Mouse (Mus musculus) CD8-positive naive resting alpha-beta T cell, adult 2 months (primary cell): ENCODE data around the gene Vpreb3.
"Not testable (repeated sequence)": the region's sequence is repeated elsewhere in the genome, so short reads cannot be mapped to it uniquely, and the experiment has no call there.

ENCODE experiments used
- DNase-seq, 2 experiments: peaks; one replicate each; pipeline ENCODE4 v3.0.0; 2022; ENCODE audit warnings: low read depth in 2 of 2, low spot score in 2 of 2

Vpreb3 gene

DNA sequence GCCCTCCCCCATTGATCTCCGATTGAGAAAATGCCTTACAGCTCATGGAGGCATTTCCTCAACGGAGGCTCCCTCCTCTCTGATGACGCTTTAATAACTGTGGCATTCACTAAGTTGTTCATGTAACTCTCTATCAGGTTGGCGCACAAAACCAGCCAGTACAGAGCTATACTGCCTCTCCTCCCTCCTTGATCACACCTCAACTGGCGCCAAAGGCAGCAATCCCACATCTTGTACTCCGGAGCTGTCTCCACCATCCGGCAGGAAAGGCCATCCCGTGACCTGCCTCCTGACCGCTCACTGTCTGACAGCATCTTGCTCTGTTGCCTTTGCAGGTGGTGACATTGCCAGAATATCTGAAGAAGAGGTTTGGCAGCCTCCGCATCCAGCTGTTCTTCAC, 31.0 kb downstream of the Vpreb3 start:
- DNase-seq, result no peak

DNA sequence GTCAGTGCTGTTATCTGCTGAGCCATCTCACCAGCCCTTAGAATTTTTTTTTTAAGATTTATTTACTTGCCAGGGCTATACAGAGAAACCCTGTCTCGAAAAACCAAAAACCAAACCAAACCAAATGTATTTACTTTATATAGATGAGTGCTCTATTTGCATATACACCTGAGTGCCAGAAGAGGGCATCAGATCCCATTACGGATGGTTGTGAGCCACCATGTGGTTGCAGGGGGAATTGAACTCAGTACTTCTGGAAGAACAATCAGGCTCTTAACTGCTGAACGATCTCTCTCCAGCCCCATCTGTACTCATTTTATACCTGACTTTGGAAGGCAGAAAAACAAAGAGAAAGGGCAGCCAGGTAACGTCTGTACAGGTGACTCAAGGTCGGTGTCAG, 32.4 kb downstream of the Vpreb3 start:
- peak; percentile 31 to 43 for DNase-seq

DNA sequence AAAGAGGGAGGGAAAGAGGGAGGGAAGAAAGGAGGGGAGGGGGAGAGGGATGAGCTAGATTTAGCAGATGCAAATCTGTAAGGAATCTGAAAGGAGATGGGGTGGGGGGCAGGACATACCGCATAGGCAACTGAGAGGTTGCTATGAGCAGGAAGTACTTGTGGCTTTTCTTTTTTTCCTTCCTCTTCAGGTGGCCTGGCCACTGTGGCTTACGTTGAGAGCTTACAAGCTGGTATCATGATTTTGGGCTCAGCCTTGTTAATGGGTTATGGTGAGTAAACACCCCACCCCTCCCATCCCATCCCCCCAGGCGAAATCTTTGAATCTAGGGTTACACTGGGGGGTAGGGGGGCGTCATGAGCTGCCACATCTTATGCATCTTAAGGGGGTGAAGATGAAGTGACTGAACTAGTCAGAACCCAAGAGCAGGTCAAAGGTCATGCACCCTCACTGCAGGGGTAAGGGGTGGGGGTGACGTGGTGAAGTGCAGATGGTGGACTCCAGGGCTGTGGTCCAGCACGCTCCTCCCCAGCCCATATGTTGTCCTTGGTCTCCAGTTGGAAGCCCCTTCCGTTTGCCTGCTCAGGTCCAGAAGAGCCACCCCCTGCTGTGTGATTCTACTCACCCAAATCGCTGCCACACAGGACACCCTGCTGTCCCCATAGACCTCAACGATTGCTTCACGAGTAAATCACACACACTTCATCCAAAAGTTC, 35.4 kb downstream of the Vpreb3 start:
- DNase-seq, result no peak

DNA sequence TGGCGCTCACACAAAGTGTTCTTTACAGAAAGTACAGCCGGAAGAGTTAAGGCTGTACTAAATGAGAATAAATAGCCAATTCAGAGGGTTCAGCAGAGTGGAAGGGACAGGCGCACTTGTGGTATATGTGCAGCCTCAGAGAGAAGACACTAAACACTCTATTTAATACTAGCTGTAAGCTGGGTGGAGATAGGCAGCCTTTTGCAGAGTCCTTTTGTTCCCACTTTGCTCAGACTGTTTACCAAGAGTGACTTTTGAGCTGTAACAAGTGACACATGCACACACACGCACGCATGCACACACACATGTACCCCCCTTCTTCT, 35.9 kb downstream of the Vpreb3 start:
- no peak for DNase-seq

DNA sequence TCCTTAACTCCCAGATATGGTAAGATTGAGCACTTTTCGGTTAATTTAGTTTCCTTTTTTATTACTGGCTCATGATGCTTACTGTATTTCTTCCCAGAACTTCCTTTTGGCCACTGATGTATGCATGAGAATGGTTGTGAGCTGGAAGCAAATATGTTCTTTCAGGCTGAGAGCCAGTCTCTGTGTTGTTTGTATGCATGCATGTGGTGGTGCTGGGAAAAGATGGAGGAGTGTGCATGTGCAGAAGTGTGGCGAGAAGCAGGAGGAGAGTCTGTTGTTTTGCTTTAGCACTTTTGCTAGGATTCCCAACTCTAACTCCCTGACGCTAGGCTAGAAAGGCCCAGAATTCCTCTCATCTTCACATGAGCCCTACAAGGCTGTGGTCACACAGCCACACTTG, 36.6 kb downstream of the Vpreb3 start:
- DNase-seq, result no peak

DNA sequence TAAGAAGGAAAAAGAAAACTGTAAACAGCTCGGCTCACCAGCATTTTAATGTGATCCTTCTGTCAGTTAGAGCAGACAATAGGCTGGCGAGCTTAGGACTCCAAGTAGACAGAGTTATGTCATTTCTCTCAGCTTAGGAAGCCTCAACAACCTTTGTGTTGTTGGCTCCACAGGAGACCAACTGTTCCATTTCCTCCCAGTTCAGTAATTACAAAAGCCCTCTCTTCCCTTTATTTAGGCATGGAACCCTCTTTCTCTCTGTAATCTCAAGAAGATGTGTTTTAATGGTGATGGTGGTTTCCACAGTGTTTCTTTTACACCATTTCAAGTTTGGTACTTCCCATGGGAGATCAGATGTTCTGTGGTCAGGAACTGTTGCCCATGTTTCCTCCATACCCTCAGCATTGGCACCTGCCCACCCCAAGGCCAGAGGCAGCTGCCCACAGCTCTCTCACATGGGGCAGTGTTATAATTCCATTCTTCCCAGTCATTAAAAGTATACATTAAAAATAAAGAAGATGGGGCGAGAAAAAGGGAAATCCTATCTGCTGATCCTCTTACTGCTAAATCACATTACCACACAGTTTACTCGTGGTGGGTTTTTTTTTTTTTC, 47.7 kb downstream of the Vpreb3 start:
- no peak for DNase-seq

DNA sequence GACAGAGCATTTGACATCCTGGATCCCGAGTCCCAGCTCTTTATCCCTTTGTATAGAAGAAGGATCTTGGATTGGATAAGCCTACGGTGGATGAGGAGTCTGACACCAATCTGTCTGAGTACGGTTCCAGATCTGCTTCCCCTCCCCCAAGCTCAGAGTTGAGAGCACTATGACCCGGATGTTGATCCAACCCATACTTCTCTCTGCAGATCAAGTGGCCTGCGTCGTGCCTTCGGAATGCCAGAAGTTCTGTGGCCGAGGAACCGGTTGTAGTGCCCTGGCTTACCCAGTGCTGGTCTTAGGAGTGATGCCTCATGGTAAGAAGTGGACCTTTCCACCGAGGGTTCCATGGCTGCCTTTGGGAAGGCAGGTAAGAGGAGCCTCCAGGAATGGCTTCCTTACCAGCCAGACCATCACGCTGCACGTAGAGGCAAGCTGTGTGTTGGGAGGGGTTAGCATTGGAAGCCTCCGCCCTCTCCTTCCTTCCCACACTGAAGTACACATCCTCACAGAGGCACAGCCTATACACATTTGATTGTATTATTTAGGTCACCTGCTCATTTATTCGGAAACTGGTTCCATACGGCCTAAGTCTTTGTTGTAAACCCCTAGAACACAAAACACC, 50.9 kb downstream of the Vpreb3 start:
- no peak for DNase-seq

DNA sequence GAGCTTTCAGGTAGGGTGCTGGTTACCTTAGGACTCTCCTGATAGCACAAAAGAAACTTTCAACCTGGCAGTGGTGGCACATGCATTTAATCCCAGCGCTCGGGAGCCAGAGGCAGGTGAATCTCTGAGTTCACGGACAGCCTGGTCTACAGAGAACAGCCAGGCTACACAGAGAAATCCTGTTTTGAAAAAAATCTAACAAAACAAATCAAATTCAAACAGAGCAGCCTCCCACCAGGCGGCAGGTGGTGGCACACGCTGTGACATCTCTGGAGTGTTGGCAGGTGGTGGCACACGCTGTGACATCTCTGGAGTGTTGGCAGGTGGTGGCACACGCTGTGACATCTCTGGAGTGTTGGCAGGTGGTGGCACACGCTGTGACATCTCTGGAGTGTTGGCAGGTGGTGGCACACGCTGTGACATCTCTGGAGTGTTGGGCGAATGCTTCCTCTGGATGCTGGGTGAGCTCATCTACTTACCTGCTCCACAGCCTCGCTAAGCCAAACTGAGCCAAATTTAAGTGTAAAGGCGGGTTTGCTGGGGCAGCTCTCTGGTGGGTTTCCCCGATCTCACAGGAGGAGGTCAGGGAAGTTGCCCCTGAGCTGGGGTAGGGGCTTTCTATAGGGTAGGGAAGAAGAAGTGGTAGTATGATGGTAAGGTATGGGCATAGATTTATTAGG, 51.8 kb downstream of the Vpreb3 start:
- not testable (repeated sequence) for DNase-seq

DNA sequence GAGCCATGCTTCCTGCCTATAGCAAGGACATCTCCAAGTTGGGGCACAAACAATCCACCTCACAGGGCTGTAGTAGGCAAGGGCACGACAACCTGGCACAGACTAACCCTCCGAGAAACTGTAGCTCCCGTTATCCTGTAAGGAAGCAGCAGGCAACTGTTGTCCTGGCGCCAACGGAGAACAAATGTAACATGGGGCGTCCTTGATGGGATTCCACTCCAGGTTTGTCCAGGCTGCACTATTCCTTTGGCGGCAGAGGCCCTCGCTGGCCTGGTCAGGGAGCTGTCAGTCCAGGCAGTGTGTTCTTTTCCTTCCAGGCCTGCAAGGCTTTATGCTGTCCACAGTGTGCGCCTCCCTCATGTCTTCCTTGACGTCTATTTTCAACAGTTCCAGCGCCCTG, 52.6 kb downstream of the Vpreb3 start:
- no peak for DNase-seq

DNA sequence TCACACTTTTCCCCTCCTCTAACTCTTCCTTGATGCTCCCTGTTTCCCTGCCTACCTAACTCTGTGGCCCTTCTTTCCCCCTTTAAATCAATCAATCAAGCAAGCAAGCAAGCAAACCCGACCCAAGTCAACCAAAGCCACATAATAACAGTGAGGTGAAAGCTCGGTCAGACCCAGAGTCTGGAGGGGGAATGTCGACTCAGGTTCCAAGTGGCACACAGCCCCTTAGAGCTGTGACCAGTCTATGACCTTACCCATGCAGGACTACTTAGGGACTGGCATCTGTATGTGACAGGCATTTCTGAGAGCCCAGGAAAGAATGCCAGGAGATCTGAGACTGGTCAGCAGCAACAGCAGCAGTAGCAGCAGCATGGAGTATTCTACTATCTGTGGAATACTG, 53.5 kb downstream of the Vpreb3 start:
- no peak for DNase-seq
